Mouse (Mus musculus): ENCODE measurements around the gene Rpl9. TPM values are rescaled to one million over a fixed set of nuclear protein-coding genes. Genes with fewer than 3 reads are reported as not detected.

Gene Rpl9
- polyA plus RNA-seq, 1 experiment from 2014 or later: 1,031 TPM

DNA sequence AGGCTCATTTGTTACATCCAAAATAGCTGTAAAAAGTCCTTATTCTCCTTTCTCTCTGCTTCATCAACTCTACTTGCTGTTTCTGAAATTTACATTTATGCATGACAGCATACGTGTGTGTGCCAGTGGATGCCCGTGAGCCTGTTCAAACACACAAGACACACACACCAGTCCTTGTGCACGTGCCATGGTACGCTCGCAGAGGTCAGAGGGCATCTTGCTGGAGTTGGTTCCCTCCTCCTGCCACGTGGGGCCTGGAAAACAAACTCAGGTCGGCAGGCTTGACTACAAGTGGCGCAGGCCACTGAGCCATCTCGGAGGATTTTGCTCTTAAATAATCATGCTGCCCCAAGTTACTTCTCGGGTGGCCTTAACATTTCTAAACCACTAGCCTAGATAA, 40.7 kb downstream of the Rpl9 start:
- Histone ChIP-seq H3K27me3 (ENCODE audit: control insufficient read depth, insufficient read depth, low read depth, low read length) (no peaks in the 10 kb centered on the region), H3K27ac (ENCODE audit: low read length) (no peak overlapping the region), H3K9ac (ENCODE audit: low read length) (no peak overlapping the region), H3K4me3 (ENCODE audit: low read length) (no peak overlapping the region), H3K4me2 (ENCODE audit: low read depth, low read length) (no peak overlapping the region), H3K9me3 (ENCODE audit: control insufficient read depth, low read length) (peaks cover 4% of the 10 kb centered on the region), H3K4me1 (replicated peaks; ENCODE audit: control insufficient read depth, insufficient read depth, low read length) (no peaks in the 10 kb centered on the region), H3K36me3 (ENCODE audit: control insufficient read depth, insufficient read depth, low read length) (no peaks in the 10 kb centered on the region)
- no peak for ATAC-seq (ENCODE audit: low read depth)
- 48% methylated on average over 10 of the region's 10 CpGs for WGBS

- WGBS: 47% methylated on average over 15 of the region's 15 CpGs
- Histone ChIP-seq H3K27ac (ENCODE audit: low read length) (no peak within 1 kb of the TSS), H3K4me1 (replicated peaks; ENCODE audit: control insufficient read depth, insufficient read depth, low read length) (no peaks in the 10 kb centered on the region), H3K4me3 (ENCODE audit: low read length) (0 out of 2 replicates have a peak within 1 kb of the TSS, but pooled peaks have one; percentile 22), H3K4me2 (ENCODE audit: low read depth, low read length) (peak within 1 kb of the TSS; percentile 42), H3K27me3 (ENCODE audit: control insufficient read depth, insufficient read depth, low read depth, low read length) (no peaks in the 10 kb centered on the region), H3K9me3 (ENCODE audit: control insufficient read depth, low read length) (no peaks in the 10 kb centered on the region), H3K9ac (ENCODE audit: low read length) (peak within 1 kb of the TSS; percentile 17; the same call in 1 of the 2 replicates), H3K36me3 (ENCODE audit: control insufficient read depth, insufficient read depth, low read length) (no peaks in the 10 kb centered on the region)
- no peak for ATAC-seq (ENCODE audit: low read depth)
Observed at GRCm38 (mm10) chr5:65348168-65348567, 43.1 kb downstream of the Rpl9 start, which contains the start of gene Klb. Gene Klb, plus strand, starts transcription at chr5:65348314.

DNA sequence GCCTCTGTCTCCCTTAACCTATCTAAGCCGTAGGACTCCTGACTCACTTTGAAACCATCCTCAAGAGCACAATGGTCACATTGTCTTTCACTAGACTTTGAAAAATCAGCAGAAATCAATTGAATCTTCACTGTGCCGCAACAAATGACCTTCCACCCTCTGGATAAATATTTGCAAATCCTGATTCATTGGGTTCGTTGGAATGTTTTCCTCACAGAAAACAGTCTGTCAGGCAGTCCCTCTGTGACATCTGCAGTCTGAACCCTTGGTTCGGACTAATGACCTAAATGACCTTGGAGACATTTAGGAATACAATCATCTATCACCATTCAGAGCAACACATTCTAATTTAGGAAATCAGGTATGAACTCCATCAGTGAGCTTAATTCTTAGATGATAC, 51.1 kb downstream of the Rpl9 start:
- WGBS: 23% methylated on average over 4 of the region's 4 CpGs
- Histone ChIP-seq H3K4me2 (ENCODE audit: low read depth, low read length) (no peak overlapping the region), H3K9me3 (ENCODE audit: control insufficient read depth, low read length) (no peaks in the 10 kb centered on the region), H3K4me3 (ENCODE audit: low read length) (no peak overlapping the region), H3K9ac (ENCODE audit: low read length) (no peak overlapping the region), H3K4me1 (replicated peaks; ENCODE audit: control insufficient read depth, insufficient read depth, low read length) (peaks cover 3% of the 10 kb centered on the region; the same call in 1 of the 2 replicates), H3K36me3 (ENCODE audit: control insufficient read depth, insufficient read depth, low read length) (no peaks in the 10 kb centered on the region), H3K27ac (ENCODE audit: low read length) (no peak overlapping the region), H3K27me3 (ENCODE audit: control insufficient read depth, insufficient read depth, low read depth, low read length) (no peaks in the 10 kb centered on the region)
- no peak for ATAC-seq (ENCODE audit: low read depth)

DNA sequence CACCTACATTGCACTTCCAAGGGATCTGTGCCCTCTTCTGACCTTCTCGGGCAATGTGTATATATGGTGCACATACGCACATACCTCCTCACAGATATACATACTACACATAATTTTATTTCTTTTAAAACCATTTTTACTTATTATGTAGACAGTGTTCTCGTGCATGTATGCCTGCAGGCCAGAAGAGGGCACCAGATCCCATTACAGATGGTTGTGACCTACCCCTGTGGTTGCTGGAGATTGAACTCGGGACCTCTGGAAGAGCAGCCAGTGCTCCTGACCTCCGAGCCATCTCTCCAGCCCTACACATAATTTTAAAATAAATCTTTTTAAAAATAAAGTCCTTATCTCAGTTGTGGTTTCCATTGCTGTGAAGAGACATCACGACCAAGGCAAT, 52.9 kb downstream of the Rpl9 start:
- 81% methylated on average over 6 of the region's 6 CpGs for WGBS
- no peak overlapping the region for H3K4me2 ChIP-seq (ENCODE audit: low read depth, low read length)

More for the DNA sequence above, 52.9 kb downstream of the Rpl9 start:
- no peaks in the 10 kb centered on the region for H3K36me3 ChIP-seq (ENCODE audit: control insufficient read depth, insufficient read depth, low read length)
- H3K4me3 ChIP-seq (ENCODE audit: low read length): no peak overlapping the region
- H3K4me1 ChIP-seq (replicated peaks; ENCODE audit: control insufficient read depth, insufficient read depth, low read length): peaks cover 11% of the 10 kb centered on the region
- no peaks in the 10 kb centered on the region for H3K9me3 ChIP-seq (ENCODE audit: control insufficient read depth, low read length)
- H3K27me3 ChIP-seq (ENCODE audit: control insufficient read depth, insufficient read depth, low read depth, low read length): no peaks in the 10 kb centered on the region
- no peak overlapping the region for H3K27ac ChIP-seq (ENCODE audit: low read length)
- no peak for ATAC-seq (ENCODE audit: low read depth)
- H3K9ac ChIP-seq (ENCODE audit: low read length): no peak overlapping the region

Other genes with a start within 250 kb of the Rpl9 start
- gene Wdr19, start 191.7 kb downstream of the Rpl9 start, polyA plus RNA-seq (2015; fragmentation: Nextera tagmentation; extraction: Ambion mirVana): 10.8 and 11.3 TPM in 2 replicates
- 73.0 and 85.7 TPM in 2 replicates for gene Rfc1, start 55.8 kb downstream of the Rpl9 start, polyA plus RNA-seq (2015; fragmentation: Nextera tagmentation; extraction: Ambion mirVana)
- gene Klb, start 43.1 kb downstream of the Rpl9 start, polyA plus RNA-seq (2015; fragmentation: Nextera tagmentation; extraction: Ambion mirVana): 0.05 and 0.20 TPM in 2 replicates
- 55.7 TPM in 2 replicates for gene Lias, start 53 bp upstream of the Rpl9 start, polyA plus RNA-seq (2015; fragmentation: Nextera tagmentation; extraction: Ambion mirVana)
- gene Ugdh, start 44.5 kb upstream of the Rpl9 start, polyA plus RNA-seq (2015; fragmentation: Nextera tagmentation; extraction: Ambion mirVana): 139 and 148 TPM in 2 replicates
- not detected in 2 replicates for gene Gm43552, start 101.4 kb upstream of the Rpl9 start, polyA plus RNA-seq (2015; fragmentation: Nextera tagmentation; extraction: Ambion mirVana)
- 104 and 121 TPM in 2 replicates for gene Smim14, start 145.7 kb upstream of the Rpl9 start, polyA plus RNA-seq (2015; fragmentation: Nextera tagmentation; extraction: Ambion mirVana)
- 133 and 146 TPM in 2 replicates for gene Ube2k, start 145.8 kb upstream of the Rpl9 start, polyA plus RNA-seq (2015; fragmentation: Nextera tagmentation; extraction: Ambion mirVana)

All from lung, embryonic 16.5 days (tissue).